Mouse (Mus musculus) embryonic stem cell, embryonic (primary cell): ENCODE results near the gene Acta2.

Source experiments
- CTCF ChIA-PET, 4 experiments: fragments of 300-600 bp in 2 of 4; fragments of 350-600 bp in 2 of 4; sonication (Branson Sonifier 250); formaldehyde crosslinking; loops; one replicate each; lab custom pipeline; 2022; ENCODE audit warnings: inconsistent platforms in 2 of 4; lab: Charles Lee
- POLR2A ChIA-PET, 4 experiments: fragments of 300-600 bp in 2 of 4; fragments of 350-600 bp in 2 of 4; sonication (Branson Sonifier 250); formaldehyde crosslinking; loops; one replicate each; lab custom pipeline; 2022; ENCODE audit warnings: antibody characterized with exemption in 4 of 4, inconsistent platforms in 1 of 4; lab: Charles Lee

The Acta2 gene

DNA sequence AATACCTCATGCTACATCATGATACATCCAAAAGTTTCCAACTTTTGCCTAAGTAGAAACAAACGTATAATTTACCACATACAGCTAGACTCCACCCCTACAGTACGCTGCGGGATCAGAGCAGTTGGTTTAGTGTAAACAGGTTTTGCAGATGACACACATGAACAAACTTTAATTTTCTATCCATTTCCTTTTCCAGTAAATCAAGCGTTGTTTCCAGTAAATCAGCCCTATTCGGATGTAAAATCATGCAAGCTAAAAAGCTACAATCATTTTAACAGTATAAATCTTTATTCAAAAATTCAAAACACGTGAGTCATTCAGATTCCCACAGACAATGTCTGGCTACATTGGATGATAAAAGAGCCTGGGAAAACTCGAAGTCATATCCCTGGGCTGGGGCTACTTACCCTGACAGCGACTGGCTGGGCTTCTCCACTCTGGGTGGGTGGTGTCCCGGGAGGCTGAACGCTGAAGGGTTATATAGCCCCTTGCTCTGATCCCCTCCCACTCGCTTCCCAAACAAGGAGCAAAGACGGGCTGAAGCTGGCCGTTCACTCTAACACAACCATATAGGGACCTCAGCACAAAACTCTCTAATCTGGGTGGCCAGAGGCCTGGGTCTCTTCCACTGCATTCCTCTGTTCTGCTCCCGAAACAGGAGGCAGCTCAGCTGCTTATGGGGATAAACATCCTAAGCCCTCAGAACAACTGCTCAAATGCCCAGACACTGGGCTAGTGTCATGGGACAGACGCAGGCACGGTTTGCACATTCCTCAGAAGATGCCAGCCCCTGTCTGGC lies at the start of gene Acta2:
Acta2 (minus strand) TSS at position 711 of the 802 bp plus-strand sequence.
- POLR2A ChIA-PET: interaction anchor here in 1 of 4 experiments (0.6 to 1.6 kb wide), 2 partner anchors 14 to 30 kb away, joined by 3 to 4 read pairs; no protein-coding TSS in a partner anchor

DNA sequence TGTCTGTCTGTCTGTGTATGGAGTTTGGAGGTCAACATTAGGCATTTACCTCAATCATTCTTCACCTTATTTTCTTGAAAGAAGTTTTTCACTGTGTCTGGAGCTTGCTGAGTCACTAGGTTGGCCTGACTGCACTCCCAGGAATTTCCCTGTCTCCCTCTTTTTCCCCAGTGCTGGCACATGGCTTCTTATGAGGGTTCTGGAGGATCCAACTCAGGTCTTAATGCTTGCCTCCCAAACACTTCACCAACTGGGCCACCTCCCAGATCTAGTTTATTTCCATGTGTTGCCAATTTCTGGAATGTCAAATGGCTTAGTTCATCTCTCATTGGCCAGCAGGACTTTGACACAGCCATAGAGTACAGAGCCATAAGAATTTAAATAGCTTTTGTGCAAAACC lies 49.5 kb upstream of the Acta2 start:
- CTCF ChIA-PET: interaction anchor here in 1 of 4 experiments (0.7 kb wide), 1 partner anchor 13 kb away, joined by 5 read pairs; no protein-coding TSS in a partner anchor
- POLR2A ChIA-PET: no interaction called here

More for the DNA sequence above, at the start of gene Acta2:
- CTCF ChIA-PET: interaction anchor here (0.6 to 2.8 kb wide), 8 partner anchors 11 to 541 kb away, joined by 3 to 13 read pairs (median 4); partner anchors contain the start of gene Ifit2 (in 1 of the 4)

DNA sequence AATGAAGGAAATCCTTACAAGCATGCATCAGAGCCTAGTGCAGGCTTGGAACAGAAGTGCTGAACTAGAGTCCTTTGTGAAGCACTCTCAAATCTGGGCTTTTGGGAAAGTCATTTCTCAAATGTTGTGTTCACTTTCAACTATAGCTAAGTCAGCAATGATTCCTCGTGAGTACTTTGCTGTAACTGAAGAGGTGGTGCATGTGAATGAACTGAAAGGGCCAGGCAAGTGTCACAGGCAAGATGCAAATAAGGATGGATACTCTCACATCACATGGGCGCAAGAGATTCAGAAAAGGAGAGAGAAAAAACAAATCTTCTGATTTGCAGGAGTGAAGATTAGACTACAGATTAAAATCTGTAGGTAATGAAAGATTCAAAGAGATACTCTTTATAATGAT lies 45.0 kb upstream of the Acta2 start:
- CTCF ChIA-PET: no interaction called here

DNA sequence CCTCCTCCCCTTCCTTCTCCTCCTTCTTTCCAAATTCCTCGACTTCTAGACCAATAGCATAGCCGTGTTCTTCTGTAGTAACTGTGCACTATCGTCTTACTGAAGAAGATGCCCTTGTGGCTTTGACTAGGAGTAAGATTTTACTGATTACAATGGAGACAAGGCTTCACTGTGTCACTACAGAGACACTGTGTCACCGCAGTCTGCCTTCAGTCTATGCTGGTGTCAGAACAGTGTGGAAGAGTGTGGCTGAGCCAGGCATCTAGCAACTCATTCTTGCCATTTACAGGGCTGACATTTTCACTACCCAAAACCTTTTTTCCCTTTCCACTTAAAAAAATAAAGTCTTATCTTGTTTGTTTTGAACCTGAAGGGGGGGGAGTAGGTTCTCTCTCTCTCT lies 43.8 kb upstream of the Acta2 start:
- ChIA-PET CTCF (no interaction called here), POLR2A (interaction anchor here in 1 of 4 experiments (0.6 kb wide), 1 partner anchor 41 kb away, joined by 10 read pairs; no protein-coding TSS in a partner anchor)

More for the DNA sequence above, 45.0 kb upstream of the Acta2 start:
- POLR2A ChIA-PET: no interaction called here

DNA sequence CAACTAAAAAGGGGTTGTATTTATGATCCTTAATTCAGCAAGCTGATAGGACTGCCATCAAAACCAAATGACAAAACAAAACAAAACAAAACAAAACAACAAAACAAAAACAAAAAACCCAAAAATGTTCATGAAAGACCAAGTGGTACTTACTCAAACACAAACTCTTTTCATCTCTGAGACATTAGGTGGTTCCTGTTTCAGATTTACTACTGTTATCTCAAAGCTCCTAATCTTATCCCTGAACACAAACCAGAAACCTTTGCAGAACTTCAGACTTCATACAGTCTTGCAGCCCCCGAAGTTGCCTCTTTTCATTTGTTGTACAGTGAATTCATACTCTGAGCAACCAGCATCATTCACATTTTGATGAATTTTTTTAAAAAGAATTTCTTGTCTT lies 43.1 kb upstream of the Acta2 start:
- POLR2A ChIA-PET: no interaction called here
- CTCF ChIA-PET: no interaction called here

DNA sequence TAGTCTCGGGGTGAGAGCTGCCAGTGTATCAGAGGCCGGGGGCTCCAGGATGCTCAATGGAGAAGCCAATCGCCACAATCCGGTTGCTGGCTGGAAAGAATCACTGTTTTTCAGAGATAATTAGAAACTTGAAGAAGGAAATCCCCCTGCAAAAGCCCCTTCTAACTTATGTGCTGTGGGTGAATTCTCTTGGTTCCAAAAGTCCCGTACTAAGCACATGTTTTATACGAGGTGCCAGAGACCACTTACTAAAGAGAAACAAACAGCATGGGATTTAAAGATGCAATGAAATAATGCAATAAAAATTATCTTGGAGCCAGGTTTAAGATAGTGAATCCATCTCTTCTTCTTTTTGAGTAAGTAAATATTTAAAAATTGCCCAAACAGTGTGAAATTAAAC lies 40.1 kb upstream of the Acta2 start:
- CTCF ChIA-PET: no interaction called here
- POLR2A ChIA-PET: no interaction called here

DNA sequence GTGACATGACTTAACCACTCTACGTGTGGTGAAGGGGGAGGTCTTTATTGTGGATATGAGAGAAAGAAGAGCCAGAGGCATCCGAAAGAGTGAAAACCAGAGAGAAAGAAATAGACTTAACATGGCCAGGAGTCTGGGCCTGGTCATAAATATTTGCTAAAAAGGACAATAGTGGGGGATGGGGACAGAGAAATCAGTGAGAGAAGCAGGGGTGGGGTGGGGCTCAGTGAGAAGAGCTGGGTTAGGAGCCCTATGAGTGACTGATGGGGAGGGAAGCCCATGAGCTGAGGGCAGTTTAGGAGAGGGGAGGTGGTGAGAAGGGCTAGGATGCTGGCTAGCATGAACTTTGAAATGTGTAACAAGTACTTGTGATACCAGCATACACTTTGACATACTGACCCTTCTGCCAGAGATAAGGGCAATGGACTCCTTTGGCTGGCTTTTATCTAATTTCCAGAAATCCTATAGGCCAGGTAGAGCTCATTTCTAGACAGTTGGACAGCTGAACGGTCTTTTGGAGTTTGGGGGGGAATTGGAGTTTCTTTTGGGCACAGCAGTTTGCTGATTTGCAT lies 38.1 kb upstream of the Acta2 start:
- ChIA-PET CTCF (no interaction called here), POLR2A (no interaction called here)

DNA sequence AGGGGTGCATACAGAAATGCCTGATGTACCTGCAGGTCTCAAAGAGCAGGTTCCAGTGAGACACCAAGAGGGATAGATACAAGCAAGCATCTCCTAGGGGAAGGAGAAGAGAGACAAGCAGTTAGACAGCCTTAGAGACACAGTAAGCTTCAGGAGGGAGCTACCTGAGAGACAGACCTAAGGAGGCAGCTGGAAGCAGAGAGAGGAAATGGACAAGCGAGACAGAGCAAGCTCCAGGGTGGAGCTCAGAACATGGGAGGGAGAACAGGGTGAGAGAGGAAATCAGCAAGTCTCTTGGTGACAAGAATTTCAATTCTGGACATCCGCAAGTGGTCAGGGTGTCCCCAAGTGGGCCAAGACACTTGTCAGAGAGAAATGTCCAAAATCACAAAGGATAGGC lies 37.3 kb upstream of the Acta2 start:
- CTCF ChIA-PET: no interaction called here
- POLR2A ChIA-PET: no interaction called here

DNA sequence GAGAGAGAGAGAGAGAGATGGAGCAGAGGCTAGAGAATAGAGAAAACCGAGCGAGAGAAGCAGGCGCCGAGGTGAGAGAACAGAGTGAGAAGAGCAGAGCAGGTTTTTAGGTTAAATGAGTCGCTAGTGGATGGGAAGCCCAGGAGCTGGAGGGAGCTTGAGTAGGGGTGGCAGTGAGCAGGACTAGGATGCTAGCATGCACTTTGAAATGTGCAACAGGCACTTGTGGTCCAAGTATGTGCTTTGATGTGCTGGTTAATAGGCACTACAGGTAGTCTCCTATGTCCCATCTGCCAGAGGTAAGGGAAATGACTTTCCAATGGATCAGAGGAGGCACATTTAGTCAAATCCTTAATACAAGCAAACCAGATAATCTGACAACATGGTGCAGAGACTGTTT lies 36.6 kb upstream of the Acta2 start:
- ChIA-PET CTCF (interaction anchor here in 1 of 4 experiments (0.6 kb wide), 1 partner anchor 67 kb away, joined by 3 read pairs; no protein-coding TSS in a partner anchor), POLR2A (no interaction called here)

DNA sequence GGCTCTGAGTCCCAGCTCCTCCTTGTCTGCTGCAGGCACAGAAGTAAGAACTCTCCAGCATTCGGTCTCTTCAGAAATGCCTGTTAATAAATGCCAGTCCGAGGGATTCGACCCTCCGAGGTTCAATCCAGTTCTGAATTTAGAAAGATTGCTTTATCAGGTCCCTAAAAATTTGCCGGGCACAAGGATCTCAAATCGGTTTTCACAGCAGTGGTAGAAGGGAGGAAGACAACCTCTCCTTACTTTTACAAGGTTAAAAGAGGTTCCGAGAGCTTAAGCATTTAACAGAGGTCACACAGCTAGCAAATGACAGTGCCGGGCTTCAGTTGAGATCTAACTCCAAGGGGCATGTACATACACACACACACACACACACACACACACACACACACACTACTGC lies 36.0 kb upstream of the Acta2 start:
- ChIA-PET CTCF (no interaction called here), POLR2A (interaction anchor here in 1 of 4 experiments (0.6 to 1.5 kb wide), 2 partner anchors 10 to 13 kb away, joined by 3 read pairs; no protein-coding TSS in a partner anchor)

DNA sequence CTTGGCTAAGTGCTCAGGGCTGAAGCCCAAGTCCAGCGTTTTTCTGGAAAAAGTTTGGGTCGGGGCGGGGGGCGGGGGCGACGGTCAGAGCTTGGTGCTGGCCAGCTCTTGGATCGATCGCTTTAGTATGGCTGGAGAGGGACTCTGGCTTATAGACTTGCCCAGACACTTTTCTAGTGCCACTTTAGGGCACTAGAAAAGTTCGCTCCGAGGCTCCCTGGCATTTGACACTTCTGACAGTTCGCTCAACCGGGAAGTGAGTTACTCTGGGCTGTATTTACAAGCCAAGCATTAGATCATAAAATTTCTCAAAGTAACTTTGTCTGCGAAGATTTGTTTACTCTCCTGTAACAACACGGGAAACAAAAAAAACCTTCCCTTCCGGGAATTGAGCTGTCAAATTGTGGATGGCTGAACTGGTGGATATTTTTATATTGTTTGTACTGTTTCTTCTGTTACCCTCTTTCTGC lies 35.5 kb upstream of the Acta2 start:
- CTCF ChIA-PET: interaction anchor here in 2 of 4 experiments (0.6 to 1.0 kb wide), 3 partner anchors 128 to 260 kb away, joined by 3 to 5 read pairs (median 3); partner anchors contain the start of gene Ifit2 (in 1 of the 2)
- POLR2A ChIA-PET: interaction anchor here in 1 of 4 experiments (0.6 to 1.5 kb wide), 2 partner anchors 10 to 13 kb away, joined by 3 read pairs; no protein-coding TSS in a partner anchor

DNA sequence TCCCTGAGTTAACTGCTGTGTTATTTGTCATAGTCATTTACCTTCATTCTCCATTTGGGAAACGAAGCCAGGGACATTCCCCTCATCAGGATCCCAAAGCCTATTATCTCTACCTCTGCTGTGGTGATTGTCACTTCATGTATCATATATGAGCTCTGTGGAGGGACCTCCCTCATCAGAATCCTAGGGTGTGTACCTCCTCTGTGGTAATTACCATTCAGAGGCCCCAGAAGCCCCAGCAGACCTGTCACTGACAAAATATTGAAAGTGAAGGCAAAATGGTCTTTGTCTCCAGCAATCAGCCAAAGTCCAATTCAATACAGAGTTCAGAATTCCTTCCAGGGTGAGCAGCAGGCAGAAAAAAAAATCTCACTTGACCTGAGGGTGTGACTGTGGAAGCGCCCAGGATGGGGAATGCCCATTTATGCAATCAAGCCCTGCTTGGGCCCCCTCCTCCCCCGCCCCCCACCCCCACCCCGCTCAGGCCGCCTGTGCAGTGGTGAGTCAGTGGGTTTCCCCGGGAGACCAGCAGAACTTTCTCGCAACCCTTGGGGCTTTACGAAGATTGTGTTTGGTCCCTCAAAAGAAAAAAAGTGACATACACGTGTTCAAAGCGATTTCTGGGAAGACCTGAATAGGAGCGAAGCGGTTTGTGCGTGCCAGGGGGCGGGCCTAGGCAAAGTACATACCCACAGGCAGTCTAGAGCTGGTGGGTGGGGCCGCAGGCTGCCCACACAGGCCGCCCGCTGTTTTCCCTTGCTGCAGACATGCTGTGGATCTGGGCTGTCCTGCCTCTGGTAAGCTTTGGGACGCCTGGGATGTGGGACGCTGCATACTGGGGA lies 34.8 kb upstream of the Acta2 start, which contains the start of gene Fas:
Fas (plus strand) TSS at position 719 of the 842 bp plus-strand sequence.
- ChIA-PET POLR2A (interaction anchor here in 1 of 4 experiments (1.5 kb wide), 1 partner anchor 12 kb away, joined by 3 read pairs; no protein-coding TSS in a partner anchor), CTCF (interaction anchor here in 2 of 4 experiments (0.6 to 1.0 kb wide), 3 partner anchors 127 to 261 kb away, joined by 3 to 5 read pairs (median 3); partner anchors contain the start of gene Ifit2 (in 1 of the 2))

DNA sequence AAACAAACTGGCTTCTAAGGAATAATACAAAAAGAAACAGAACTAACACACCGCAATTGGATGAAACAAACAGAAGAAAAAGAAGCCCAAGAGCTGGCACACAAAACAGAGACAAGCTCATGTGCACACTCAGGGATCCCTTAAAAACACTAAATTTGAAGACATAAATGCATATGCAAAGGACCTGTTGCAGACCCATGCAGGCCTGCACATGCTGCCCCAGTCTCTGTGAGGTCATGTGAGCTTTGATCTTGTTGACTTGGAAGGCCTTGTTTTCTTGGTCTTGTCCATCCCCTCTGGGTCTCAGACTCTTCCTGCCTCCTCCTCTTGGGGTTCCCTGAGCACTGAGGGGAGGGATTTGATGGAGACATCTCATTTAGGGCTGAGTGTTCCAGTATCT lies 33.3 kb upstream of the Acta2 start:
- CTCF ChIA-PET: no interaction called here
- POLR2A ChIA-PET: no interaction called here

DNA sequence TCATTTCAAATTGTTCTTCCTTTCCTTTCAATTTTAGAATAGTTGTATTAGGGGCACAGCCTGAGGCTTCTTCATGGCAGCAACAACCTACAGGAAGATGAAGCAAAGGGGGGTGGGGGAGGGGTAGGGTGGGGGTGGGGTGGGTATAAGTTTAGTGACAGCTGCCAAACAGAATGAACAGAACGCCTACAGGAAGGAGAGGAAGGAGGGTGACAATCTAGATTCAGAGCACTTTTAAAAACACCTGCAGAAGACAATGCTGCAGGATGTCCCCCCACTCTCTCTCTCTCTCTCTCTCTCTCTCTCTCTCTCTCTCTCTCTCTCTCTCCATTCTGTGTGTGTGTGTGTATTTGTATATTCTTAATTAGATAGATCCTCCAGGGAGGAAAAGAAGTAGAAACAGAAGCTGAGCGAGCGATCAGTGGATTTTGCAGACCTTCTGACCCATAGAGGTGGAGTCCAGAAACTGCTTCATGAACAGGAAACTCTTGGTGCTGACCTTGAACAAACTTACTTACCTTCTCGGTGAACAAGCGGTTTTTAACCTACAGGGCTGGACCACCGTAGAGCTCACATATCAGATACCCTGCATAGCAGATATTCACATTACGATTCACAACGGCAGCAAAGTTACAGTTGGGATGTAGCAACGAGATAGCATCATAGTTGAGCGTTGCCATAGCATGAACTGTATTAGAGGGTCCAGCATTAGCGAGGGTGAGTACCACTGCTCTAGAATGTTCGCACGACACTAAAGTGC lies 32.4 kb upstream of the Acta2 start:
- ChIA-PET POLR2A (interaction anchor here in 1 of 4 experiments (0.7 kb wide), 1 partner anchor 647 kb away, joined by 6 read pairs; no protein-coding TSS in a partner anchor), CTCF (no interaction called here)

DNA sequence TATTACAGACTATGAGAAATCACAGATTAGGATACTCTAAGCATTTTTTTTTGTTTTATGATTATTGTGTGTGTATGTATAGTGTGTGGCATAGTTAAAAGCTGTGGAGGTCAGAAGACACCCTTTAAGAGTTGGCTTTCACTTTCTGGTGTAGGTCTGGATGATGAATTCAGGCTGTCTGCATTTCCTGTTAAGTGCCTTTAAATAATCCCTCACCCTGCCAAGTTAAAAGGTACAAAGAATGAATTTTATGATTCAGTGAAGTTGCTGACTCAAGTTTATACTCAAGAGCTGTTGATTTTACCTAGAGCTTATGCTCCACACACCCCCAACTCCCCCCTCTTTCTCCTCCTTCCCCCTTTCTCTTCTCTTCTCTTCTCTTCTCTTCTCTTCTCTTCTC lies 31.8 kb upstream of the Acta2 start:
- CTCF ChIA-PET: no interaction called here
- POLR2A ChIA-PET: no interaction called here

DNA sequence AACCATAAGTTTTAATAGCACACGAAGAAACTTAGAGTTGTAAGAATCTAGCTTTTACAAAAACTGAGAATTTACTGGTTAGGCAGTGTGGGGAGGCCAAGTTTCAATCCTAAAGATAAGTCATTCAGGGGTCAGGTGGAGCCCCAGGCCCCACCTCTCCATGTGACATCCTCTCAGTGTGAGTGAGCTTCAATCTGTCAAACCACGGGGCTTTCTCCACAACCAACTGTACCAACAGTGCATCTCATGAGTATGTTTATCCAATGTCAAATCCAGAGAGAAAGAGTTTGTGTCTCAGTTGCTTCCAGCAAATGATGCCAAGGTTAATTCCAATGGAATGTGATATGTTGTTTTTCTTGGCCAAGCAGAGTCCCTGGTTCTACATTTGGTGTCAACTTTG lies 29.4 kb upstream of the Acta2 start:
- ChIA-PET CTCF (interaction anchor here in 2 of 4 experiments (1.1 to 1.2 kb wide), 2 partner anchors 40 to 133 kb away, joined by 3 to 6 read pairs; no protein-coding TSS in a partner anchor), POLR2A (no interaction called here)

DNA sequence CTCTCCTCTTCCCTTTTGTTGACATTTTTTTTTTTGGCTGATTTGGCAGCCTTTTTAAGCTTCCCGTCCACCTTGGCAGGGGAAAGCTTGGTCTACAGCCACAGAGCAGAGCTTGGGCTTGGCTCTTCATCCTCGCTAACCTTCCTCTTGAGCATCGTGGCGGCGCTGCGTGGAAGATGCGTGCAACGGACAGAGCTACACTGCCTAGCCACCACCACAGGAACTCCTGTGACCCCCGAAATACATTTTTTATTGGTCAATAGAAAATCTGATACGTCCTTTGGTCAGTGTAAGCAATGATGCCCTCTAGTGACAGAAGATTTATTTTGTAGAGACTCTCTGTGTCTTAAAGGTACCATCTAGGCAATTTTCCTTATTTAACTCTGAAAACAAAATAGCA lies 29.0 kb upstream of the Acta2 start:
- ChIA-PET POLR2A (interaction anchor here in 1 of 4 experiments (0.5 kb wide), 1 partner anchor 241 kb away, joined by 4 read pairs; no protein-coding TSS in a partner anchor), CTCF (interaction anchor here in 3 of 4 experiments (0.7 to 1.2 kb wide), 3 partner anchors 32 to 132 kb away, joined by 3 to 6 read pairs (median 3); no protein-coding TSS in a partner anchor)
